Mouse (Mus musculus): ENCODE results near the gene Hnrnpm.

GRCm38 (mm10) chr17:33649781-33650475, 36.7 kb downstream of the Hnrnpm start:
- TF ChIP-seq CTCF (IDR thresholded peaks at IDR 0.05; ENCODE audit: borderline replicate concordance, insufficient read depth, low read length), result no peak
- no peak for TF ChIP-seq POLR2A (IDR thresholded peaks at IDR 0.05; ENCODE audit: low read depth, low read length)

Data from embryonic fibroblast, embryonic 13.5 days (primary cell).